Mouse (Mus musculus) regulatory T cell (primary cell): ENCODE data around the gene Rc3h2.

Experiments
- in situ Hi-C: fragments of 300-600 bp; cut with MboI, MseI; formaldehyde crosslinking; loops from one replicate; pipeline ENCODE4 v1.15.1; 2025; ENCODE audit warnings: high pct_unique_total_duplicates

Rc3h2 gene

GRCm38 (mm10) chr2:37422306-37423304 lies at the start of gene Rc3h2:
Gene Rc3h2 (minus strand): TSS chr2:37422903.
- in situ Hi-C loops = no loop called here

- in situ Hi-C loops = no loop called here
Observed at GRCm38 (mm10) chr2:37466266-37466665, 43.6 kb upstream of the Rc3h2 start.

- in situ Hi-C loops = no loop called here
Observed at GRCm38 (mm10) chr2:37460707-37461106, 38.0 kb upstream of the Rc3h2 start.

GRCm38 (mm10) chr2:37452376-37452760 lies 29.7 kb upstream of the Rc3h2 start:
- in situ Hi-C loops = no loop called here

- in situ Hi-C loops = no loop called here
Observed at GRCm38 (mm10) chr2:37451667-37452375, 29.1 kb upstream of the Rc3h2 start.

GRCm38 (mm10) chr2:37442611-37443591 lies 20.2 kb upstream of the Rc3h2 start, which contains the start of the genes Zbtb26, Zbtb6 and Rabgap1:
Gene Zbtb26 (minus strand): TSS chr2:37443135.
Gene Zbtb6 (minus strand): TSS chr2:37443171.
Gene Rabgap1 (plus strand): TSS chr2:37443279.
- in situ Hi-C loops = no loop called here

GRCm38 (mm10) chr2:37431609-37432008 lies 8.9 kb upstream of the Rc3h2 start:
- in situ Hi-C loops = no loop called here

- in situ Hi-C loops = no loop called here
Observed at GRCm38 (mm10) chr2:37430593-37431464, 8.1 kb upstream of the Rc3h2 start.

GRCm38 (mm10) chr2:37423671-37424070 lies 968 bp upstream of the Rc3h2 start:
- in situ Hi-C loops = no loop called here

GRCm38 (mm10) chr2:37421903-37422302 lies 800 bp downstream of the Rc3h2 start:
- in situ Hi-C loops = no loop called here

- in situ Hi-C loops = no loop called here
Observed at GRCm38 (mm10) chr2:37395539-37395938, 27.2 kb downstream of the Rc3h2 start.

GRCm38 (mm10) chr2:37382921-37383320 lies 39.8 kb downstream of the Rc3h2 start:
- in situ Hi-C loops = loop anchor here (10.0 kb wide), 1 partner anchor 392 kb away; the partner anchor contains the start of gene Crb2

- in situ Hi-C loops = loop anchor here (10.0 kb wide), 1 partner anchor 395 kb away; the partner anchor contains the start of gene Crb2
Observed at GRCm38 (mm10) chr2:37380189-37380588, 42.5 kb downstream of the Rc3h2 start.

- in situ Hi-C loops = no loop called here
Observed at GRCm38 (mm10) chr2:37376018-37376417, 46.7 kb downstream of the Rc3h2 start.

- in situ Hi-C loops = no loop called here
Observed at GRCm38 (mm10) chr2:37370651-37371050, 52.1 kb downstream of the Rc3h2 start.

- in situ Hi-C loops = loop anchor here (10.0 kb wide), 2 partner anchors 1145 to 1355 kb away; no protein-coding TSS in a partner anchor
Observed at GRCm38 (mm10) chr2:37359908-37360307, 62.8 kb downstream of the Rc3h2 start.

GRCm38 (mm10) chr2:37358633-37359540 lies 63.8 kb downstream of the Rc3h2 start, which contains the start of gene Pdcl:
Gene Pdcl (minus strand): TSS chr2:37359332.
- in situ Hi-C loops = loop anchor here (10.0 kb wide), 2 partner anchors 1144 to 1354 kb away; no protein-coding TSS in a partner anchor

- in situ Hi-C loops = loop anchor here (10.0 kb wide), 2 partner anchors 1141 to 1351 kb away; no protein-coding TSS in a partner anchor
Observed at GRCm38 (mm10) chr2:37355571-37355970, 67.1 kb downstream of the Rc3h2 start.
